Mouse (Mus musculus) urinary bladder, adult 18-20 months (tissue): ENCODE measurements at regions not wholly inside any gene's neighbourhood (a gene's known extent, or its start where the extent isn't known, plus 50 kb on each side); places are given as distances from the start of the nearest gene placed in this dataset.

Source experiments
- DNase-seq, 2 experiments: peaks; one replicate each; pipeline ENCODE4 v3.0.0; 2022; ENCODE audit warnings: low spot score in 2 of 2, mixed read lengths in 2 of 2

- no peak for DNase-seq
Measured at GRCm38 (mm10) chr10:96955036-96955775, 338.4 kb downstream of the Btg1 start.

- no peak for DNase-seq
Measured at GRCm38 (mm10) chr10:96955776-96956448, 339.1 kb downstream of the Btg1 start.

GRCm38 (mm10) chr10:96956449-96956834 is 339.6 kb downstream of the Btg1 start:
- DNase-seq: no peak

- DNase-seq: no peak
Measured at GRCm38 (mm10) chr10:96957019-96957418, 340.2 kb downstream of the Btg1 start.

GRCm38 (mm10) chr10:96969825-96970224 is 353.0 kb downstream of the Btg1 start:
- DNase-seq: no peak

GRCm38 (mm10) chr10:96970737-96971136 is 353.9 kb downstream of the Btg1 start:
- DNase-seq: no peak

GRCm38 (mm10) chr10:96971810-96972209 is 355.0 kb downstream of the Btg1 start:
- DNase-seq: no peak

GRCm38 (mm10) chr10:96974326-96974977 is 357.6 kb downstream of the Btg1 start:
- DNase-seq: no peak

- DNase-seq: no peak
Measured at GRCm38 (mm10) chr10:96976691-96977090, 359.9 kb downstream of the Btg1 start.

GRCm38 (mm10) chr10:96980494-96980831 is 363.7 kb downstream of the Btg1 start:
- DNase-seq: no peak

GRCm38 (mm10) chr10:96980832-96981515 is 364.2 kb downstream of the Btg1 start:
- DNase-seq: no peak

- no peak for DNase-seq
Measured at GRCm38 (mm10) chr10:96981516-96981869, 364.7 kb downstream of the Btg1 start.

- DNase-seq: no peak
Measured at GRCm38 (mm10) chr10:97000871-97001270, 384.1 kb downstream of the Btg1 start.

- no peak for DNase-seq
Measured at GRCm38 (mm10) chr10:97008873-97009272, 392.1 kb downstream of the Btg1 start.

- no peak for DNase-seq
Measured at GRCm38 (mm10) chr10:97009859-97010258, 393.1 kb downstream of the Btg1 start.

GRCm38 (mm10) chr10:97018641-97019040 is 401.8 kb downstream of the Btg1 start:
- no peak for DNase-seq

GRCm38 (mm10) chr10:97028776-97029175 is 412.0 kb downstream of the Btg1 start:
- no peak for DNase-seq

- no peak for DNase-seq
Measured at GRCm38 (mm10) chr10:97030996-97031395, 414.2 kb downstream of the Btg1 start.

GRCm38 (mm10) chr10:97035371-97035786 is 418.6 kb downstream of the Btg1 start:
- DNase-seq: no peak

GRCm38 (mm10) chr10:97038025-97038424 is 421.2 kb downstream of the Btg1 start:
- no peak for DNase-seq

GRCm38 (mm10) chr10:97047566-97047965 is 430.8 kb downstream of the Btg1 start:
- DNase-seq: no peak

- DNase-seq: no peak
Measured at GRCm38 (mm10) chr10:97047996-97048395, 431.2 kb downstream of the Btg1 start.
